Mouse (Mus musculus) liver, postnatal 0 days (tissue): ENCODE results near the gene Slc13a3. TPM values are rescaled to one million over a fixed set of nuclear protein-coding genes. Genes with fewer than 3 reads are reported as not detected.

ENCODE experiments used
- ATAC-seq: fragments of 200-750 bp; cut with Nextera tagmentation; 2 replicates; pipeline ENCODE4 v1.8.0; 2017; ENCODE audit warnings: mild to moderate bottlenecking, moderate library complexity
- DNase-seq: peaks from one replicate; pipeline ENCODE4 v3.0.0-alpha.2; 2016
- H3K27ac ChIP-seq: fragments of 300-500 bp; sonication (generic); 2 replicates; pipeline ENCODE4 v1.5.1; 2014; ENCODE audit warnings: antibody characterized with exemption, moderate library complexity, mild to moderate bottlenecking, low read depth
- H3K27me3 ChIP-seq: fragments of 300-500 bp; sonication (generic); 2 replicates; pipeline ENCODE4 v1.6.1; 2014; ENCODE audit warnings: low read length, control low read depth, mixed read lengths; ENCODE audit not compliant: insufficient read depth
- H3K36me3 ChIP-seq: fragments of 300-500 bp; sonication (generic); replicated peaks from 2 replicates; pipeline ENCODE4 v1.6.1; 2014; ENCODE audit warnings: mild to moderate bottlenecking, control low read depth, low read length, moderate library complexity, mixed read lengths; ENCODE audit not compliant: insufficient read depth
- H3K4me1 ChIP-seq: fragments of 300-500 bp; sonication (generic); 2 replicates; pipeline ENCODE4 v1.6.1; 2014; ENCODE audit warnings: antibody characterized with exemption, mild to moderate bottlenecking, control low read depth; ENCODE audit not compliant: insufficient read depth
- H3K4me2 ChIP-seq: fragments of 300-500 bp; sonication (generic); 2 replicates; pipeline ENCODE4 v1.6.1; 2014; ENCODE audit warnings: low read depth, mild to moderate bottlenecking, low read length, moderate library complexity, mixed read lengths
- H3K4me3 ChIP-seq: fragments of 300-500 bp; sonication (generic); 2 replicates; pipeline ENCODE4 v1.5.1; 2014; ENCODE audit warnings: low read depth, low read length
- H3K9ac ChIP-seq: fragments of 300-500 bp; sonication (generic); replicated peaks from 2 replicates; pipeline ENCODE4 v1.6.1; 2014; ENCODE audit warnings: mild to moderate bottlenecking, moderate library complexity
- H3K9me3 ChIP-seq: fragments of 300-500 bp; sonication (generic); 2 replicates; pipeline ENCODE4 v1.6.1; 2016; ENCODE audit warnings: mild to moderate bottlenecking, control low read depth, low read length, mixed read lengths
- CTCF ChIP-seq: sonication (generic); IDR thresholded peaks from 2 replicates; pipeline ENCODE4 v1.5.1; 2016; ENCODE audit warnings: antibody characterized with exemption, low read depth
- EP300 ChIP-seq: IDR thresholded peaks from 2 replicates; pipeline ENCODE4 v1.6.1; 2016; ENCODE audit warnings: antibody characterized with exemption, low read depth, mild to moderate bottlenecking
- WGBS: fragments of 180-500 bp; shearing (Covaris S2); extraction: QIAGEN DNeasy Blood & Tissue Kit; methylation state at CpG from one replicate; pipeline ENCODE4 v1.1.7; 2014; ENCODE audit not compliant: insufficient replicate concordance; 5-methylcytosine and 5-hydroxymethylcytosine counted together
- polyA plus RNA-seq: library from polyadenylated mRNA; unstranded; fragments of >200 nt; fragmentation: Nextera tagmentation; extraction: Ambion mirVana; gene quantifications from 2 replicates; pipeline ENCODE4 v1.2.1, GENCODE M21; 2015

Gene Slc13a3
- polyA plus RNA-seq, 1 experiment from 2014 or later, result 49.5 TPM

DNA sequence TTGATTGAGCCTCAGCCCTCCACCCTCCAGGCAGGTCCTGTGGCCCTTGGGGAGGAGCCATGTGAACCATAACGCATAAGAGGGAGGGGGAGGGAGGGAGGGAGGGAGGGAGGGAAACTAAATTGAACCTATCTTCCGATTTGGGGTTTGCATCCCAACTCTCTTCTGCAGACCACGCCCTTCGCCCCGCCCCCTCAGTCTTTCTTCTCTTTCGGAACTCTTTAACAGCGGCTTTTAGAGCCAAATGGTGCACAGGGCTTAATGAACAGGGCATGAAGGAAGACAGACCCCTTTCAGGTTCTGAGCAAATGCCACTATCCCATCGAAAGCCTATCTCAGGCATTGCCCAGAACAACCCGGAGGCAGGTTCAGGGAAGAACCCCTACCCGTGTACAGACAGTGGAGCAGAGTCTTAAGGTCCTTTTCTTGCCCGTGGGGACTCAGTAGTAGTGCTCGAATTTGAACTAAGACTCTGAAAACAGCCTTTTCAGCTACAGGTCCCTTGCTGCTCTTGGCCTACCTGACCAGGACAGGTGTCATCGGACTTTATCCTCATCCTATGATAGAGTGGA is 105.1 kb downstream of the Slc13a3 start:
- 1% methylated on average over 13 of the region's 13 CpGs for WGBS
- H3K27ac ChIP-seq, result no peak overlapping the region
- no peaks in the 10 kb centered on the region for H3K9me3 ChIP-seq
- H3K36me3 ChIP-seq, result no peaks in the 10 kb centered on the region
- no peak overlapping the region for H3K9ac ChIP-seq
- ATAC-seq (no peak), DNase-seq (peak; percentile 45)
- peaks cover 10% of the 10 kb centered on the region; the same call in 1 of the 2 replicates for H3K27me3 ChIP-seq
- peaks cover 8% of the 10 kb centered on the region for H3K4me1 ChIP-seq
- peak overlapping the region; percentile 57 for H3K4me2 ChIP-seq
- no peak for TF ChIP-seq CTCF
- no peak for TF ChIP-seq EP300
- peak overlapping the region; percentile 14; the same call in 1 of the 2 replicates for H3K4me3 ChIP-seq

DNA sequence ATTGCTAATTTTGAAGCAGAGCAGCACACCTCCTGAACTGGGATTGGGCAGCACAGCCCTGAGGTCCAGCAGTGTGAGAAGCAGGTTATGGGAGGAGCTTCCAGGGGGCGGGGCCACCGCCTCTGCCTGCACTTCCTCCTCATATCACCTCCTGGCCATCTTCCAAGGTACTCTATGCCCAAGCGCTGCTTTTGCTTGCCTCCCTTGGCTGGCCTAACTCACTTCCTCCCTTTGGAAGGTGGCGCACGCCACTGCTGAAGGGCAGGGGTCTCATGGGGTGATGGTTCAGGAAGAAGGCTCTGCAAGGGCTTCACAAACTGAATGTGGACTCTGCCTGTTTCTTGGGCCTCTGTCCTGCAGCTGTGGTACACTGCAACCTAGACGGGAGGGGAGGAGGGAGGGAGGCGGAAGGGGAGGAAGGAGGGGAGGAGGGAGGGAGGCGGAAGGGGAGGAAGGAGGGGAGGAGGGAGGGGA is 105.9 kb downstream of the Slc13a3 start:
- Histone ChIP-seq H3K27me3 (peaks cover 10% of the 10 kb centered on the region; the same call in 1 of the 2 replicates), H3K9ac (no peak overlapping the region), H3K4me2 (peak overlapping the region; percentile 18; the same call in 1 of the 2 replicates), H3K9me3 (no peaks in the 10 kb centered on the region), H3K4me1 (peaks cover 8% of the 10 kb centered on the region), H3K4me3 (no peak overlapping the region), H3K36me3 (no peaks in the 10 kb centered on the region), H3K27ac (no peak overlapping the region)
- WGBS, result 0% methylated on average over 5 of the region's 8 CpGs
- peak; percentile 86 for ATAC-seq
- no peak for TF ChIP-seq CTCF
- no peak for TF ChIP-seq EP300
- DNase-seq, result peak; percentile 82

DNA sequence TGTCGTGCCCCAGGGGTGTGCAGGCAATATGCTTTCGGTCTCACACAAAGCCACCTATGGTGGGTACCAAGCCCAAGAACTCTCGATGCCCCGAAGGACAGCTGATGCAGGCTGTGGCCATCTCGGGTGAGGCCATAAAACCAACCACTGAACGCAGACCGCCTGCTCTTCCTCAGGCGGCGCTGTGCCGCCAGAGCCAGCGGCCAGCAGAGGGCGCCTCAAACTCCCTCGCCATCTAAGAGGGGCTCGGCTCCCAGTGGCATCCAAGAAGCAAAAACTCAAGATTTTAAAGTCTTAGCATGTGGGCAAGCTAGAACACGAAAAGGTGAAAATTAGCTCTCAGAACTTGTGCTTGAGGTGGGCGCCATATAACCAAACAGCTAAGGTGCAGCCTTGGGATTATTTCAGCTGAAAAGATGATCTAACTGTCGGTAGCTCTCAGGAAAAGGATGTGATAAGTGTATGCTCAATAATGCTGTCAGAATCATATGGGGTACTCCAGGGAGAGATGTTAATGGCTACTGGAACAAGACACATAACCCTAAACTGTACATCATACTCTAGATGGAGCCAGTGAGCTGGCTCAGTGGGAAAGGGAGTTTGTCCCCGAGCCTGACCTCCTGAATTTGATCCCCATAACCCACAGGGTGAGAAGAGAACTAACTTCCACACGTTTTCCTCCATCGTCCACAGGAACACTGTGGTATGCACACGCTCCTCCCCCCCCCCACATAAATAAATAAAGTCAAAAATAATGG is 108.5 kb downstream of the Slc13a3 start:
- Histone ChIP-seq H3K27ac (no peak overlapping the region), H3K27me3 (peaks cover 10% of the 10 kb centered on the region; the same call in 1 of the 2 replicates), H3K9me3 (no peaks in the 10 kb centered on the region), H3K4me1 (peaks cover 8% of the 10 kb centered on the region), H3K9ac (no peak overlapping the region), H3K4me2 (no peak overlapping the region), H3K36me3 (no peaks in the 10 kb centered on the region), H3K4me3 (no peak overlapping the region)
- DNase-seq, result peak; percentile 67
- ATAC-seq, result 0 out of 2 replicates have a peak, but pooled peaks have one; percentile 19
- 9% methylated on average over 21 of the region's 21 CpGs for WGBS
- TF ChIP-seq CTCF (peak; percentile 81), EP300 (no peak)

DNA sequence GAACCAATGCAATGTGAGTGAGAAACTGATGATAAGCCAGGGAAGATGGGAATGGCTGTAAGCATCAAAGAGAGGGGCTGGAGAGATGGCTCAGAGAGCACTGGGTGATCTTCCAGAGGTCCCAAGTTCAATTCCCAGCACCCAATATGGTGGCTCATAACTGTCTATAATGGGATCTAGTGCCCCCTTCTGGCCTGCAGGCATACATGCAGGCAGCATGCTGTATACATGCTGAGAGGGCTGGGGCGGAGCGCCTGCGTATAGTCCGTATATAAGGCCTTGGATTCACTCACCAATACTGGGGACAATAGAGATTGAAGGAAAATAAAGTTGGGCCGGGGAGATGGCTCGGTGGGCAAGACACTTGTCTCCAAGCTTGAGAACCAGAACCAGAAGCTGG is 109.7 kb downstream of the Slc13a3 start:
- Histone ChIP-seq H3K9ac (no peak overlapping the region), H3K4me1 (peaks cover 8% of the 10 kb centered on the region), H3K27ac (no peak overlapping the region), H3K4me3 (no peak overlapping the region), H3K9me3 (no peaks in the 10 kb centered on the region), H3K27me3 (no peaks in the 10 kb centered on the region; the same call in 1 of the 2 replicates), H3K36me3 (no peaks in the 10 kb centered on the region), H3K4me2 (no peak overlapping the region)
- WGBS, result 69% methylated on average over 6 of the region's 6 CpGs
- TF ChIP-seq CTCF, result peak; percentile 26; the same call in 1 of the 2 replicates
- no peak for TF ChIP-seq EP300
- DNase-seq (no peak), ATAC-seq (no peak)

DNA sequence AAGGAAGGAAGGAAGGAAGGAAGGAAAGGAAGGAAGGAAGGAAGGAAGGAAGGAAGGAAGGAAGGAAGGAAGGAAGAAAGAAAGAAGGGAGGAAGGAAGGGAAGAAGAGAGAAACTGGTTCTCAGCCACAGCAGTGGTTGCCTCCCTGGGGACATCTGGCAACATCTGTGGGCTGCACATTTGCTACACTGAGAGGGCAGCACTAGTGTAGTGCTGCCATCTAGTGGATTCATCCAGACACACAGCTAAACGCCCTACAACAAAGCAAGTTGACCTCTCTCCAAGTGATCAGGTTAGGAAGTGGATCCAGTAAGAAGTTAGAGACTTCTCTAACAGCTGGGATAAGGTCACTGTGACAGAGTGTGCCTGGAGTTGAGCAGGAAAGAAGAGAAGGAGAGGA is 112.2 kb downstream of the Slc13a3 start:
- no peaks in the 10 kb centered on the region for H3K4me1 ChIP-seq
- no peaks in the 10 kb centered on the region for H3K27me3 ChIP-seq
- H3K36me3 ChIP-seq, result no peaks in the 10 kb centered on the region
- DNase-seq (peak; percentile 61), ATAC-seq (peak; percentile 50; the same call in 1 of the 2 replicates)
- H3K9ac ChIP-seq, result no peak overlapping the region
- TF ChIP-seq CTCF, result peak; percentile 89
- TF ChIP-seq EP300, result no peak
- H3K9me3 ChIP-seq, result no peaks in the 10 kb centered on the region
- 0% methylated on average over 1 of the region's 1 CpGs for WGBS
- no peak overlapping the region for H3K4me3 ChIP-seq
- H3K4me2 ChIP-seq, result no peak overlapping the region
- no peak overlapping the region for H3K27ac ChIP-seq

Other genes with a start within 250 kb of the Slc13a3 start
- not detected in 2 replicates for gene Cdh22, start 238.4 kb downstream of the Slc13a3 start, polyA plus RNA-seq
- 29.3 and 30.5 TPM in 2 replicates for gene Slc35c2, start 185.4 kb downstream of the Slc13a3 start, polyA plus RNA-seq
- 11.0 and 12.3 TPM in 2 replicates for gene Elmo2, start 146.8 kb downstream of the Slc13a3 start, polyA plus RNA-seq
- gene Zfp663, start 104.5 kb downstream of the Slc13a3 start, polyA plus RNA-seq, result not detected in 2 replicates
- 1.2 and 1.5 TPM in 2 replicates for gene Zfp334, start 85.0 kb downstream of the Slc13a3 start, polyA plus RNA-seq
- 8.1 and 13.0 TPM in 2 replicates for gene Ocstamp, start 72.8 kb downstream of the Slc13a3 start, polyA plus RNA-seq
- gene Trp53rka, start 20.1 kb upstream of the Slc13a3 start, polyA plus RNA-seq, result 8.8 and 9.1 TPM in 2 replicates
- 0.13 and 0.34 TPM in 2 replicates for gene Slc2a10, start 30.6 kb upstream of the Slc13a3 start, polyA plus RNA-seq
- 0.20 and 0.25 TPM in 2 replicates for gene Eya2, start 121.8 kb upstream of the Slc13a3 start, polyA plus RNA-seq